Mouse (Mus musculus) heart, adult 2 months (tissue): ENCODE measurements around the gene Derl3.

ENCODE experiments used
- CTCF ChIP-seq: fragments of 200-600 bp; IDR thresholded peaks from 2 replicates; pipeline ENCODE4 v1.8.1; 2022; ENCODE audit warnings: antibody characterized with exemption, mild to moderate bottlenecking, moderate library complexity
- POLR2A ChIP-seq: fragments of 200-500 bp; IDR thresholded peaks from 2 replicates; pipeline ENCODE4 v1.6.1; 2011; ENCODE audit warnings: mild to moderate bottlenecking, low read depth, low read length, control low read depth; ENCODE audit not compliant: insufficient read depth

DNA sequence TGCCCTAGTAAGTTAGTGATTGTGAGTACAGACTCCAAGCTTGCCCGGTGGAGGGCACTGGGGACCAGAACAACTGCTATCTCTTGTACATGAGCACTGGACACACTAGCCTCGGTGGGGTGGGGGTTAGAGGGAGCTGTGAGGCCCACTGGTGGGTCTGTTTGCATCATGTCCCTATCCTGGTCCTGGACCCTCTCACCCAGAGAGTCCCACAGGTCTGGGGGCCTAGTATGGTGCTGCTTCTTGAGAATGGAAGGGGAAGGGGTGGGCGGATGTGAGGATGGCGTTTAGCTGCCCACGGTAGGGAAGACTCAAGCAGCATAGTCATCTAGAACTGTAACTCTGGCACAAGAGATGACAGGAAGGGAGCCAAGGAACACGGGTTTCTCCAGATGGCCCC, 38.4 kb upstream of the Derl3 start:
- no peak for TF ChIP-seq CTCF
- TF ChIP-seq POLR2A = no peak
